Mouse (Mus musculus): ENCODE data around the gene Pfas.
A peak's percentile ranks its signal among the peaks of the same experiment; 100 is the strongest.
"Not testable (repeated sequence)": the region's sequence is repeated elsewhere in the genome, so short reads cannot be mapped to it uniquely, and the experiment has no call there.

Pfas gene

DNA sequence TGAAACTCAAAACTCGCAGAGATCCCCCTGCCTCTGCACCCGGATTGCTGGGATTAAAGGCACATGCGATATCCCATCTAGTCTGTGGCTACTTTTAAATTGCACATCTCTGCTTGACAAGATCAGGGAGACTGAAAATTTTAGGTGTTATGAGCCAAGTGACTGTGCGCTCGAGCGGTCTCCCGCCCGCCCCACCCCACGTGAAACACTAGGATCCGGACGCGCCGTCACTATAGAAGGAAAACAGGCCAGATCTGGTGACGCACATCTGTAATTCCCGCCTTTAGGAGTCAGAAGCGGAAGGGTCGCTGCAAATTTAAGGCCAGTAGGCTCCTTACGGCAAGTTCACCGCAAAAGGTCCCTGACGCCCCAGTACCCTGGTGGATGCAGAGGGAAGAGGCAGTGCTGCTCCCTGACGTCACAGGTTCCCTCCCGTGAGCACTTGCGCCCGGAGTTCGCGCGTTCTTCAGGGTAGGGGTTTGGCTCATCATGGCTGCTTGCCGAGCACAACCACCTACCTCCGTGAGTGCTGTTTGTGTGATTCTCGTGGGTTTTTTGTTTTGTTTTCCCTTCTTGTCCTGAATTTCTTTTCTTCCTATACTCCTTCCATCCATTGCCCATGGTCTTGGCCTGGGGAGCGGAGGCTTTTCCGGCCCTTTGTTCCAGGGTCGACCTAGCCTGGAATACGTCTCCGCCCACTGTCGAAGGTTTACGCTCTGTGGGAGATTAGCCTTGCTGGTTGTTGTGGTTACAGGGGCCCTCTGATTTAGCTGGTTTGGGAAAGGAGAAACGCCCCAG lies 7.6 kb upstream of the Pfas start, which contains the start of gene Ctc1:
TSS of gene Ctc1 (plus strand) at position 268 of the 798 bp plus-strand sequence.
- peak; percentile 98 for DNase-seq (ENCODE audit: low read depth)

DNA sequence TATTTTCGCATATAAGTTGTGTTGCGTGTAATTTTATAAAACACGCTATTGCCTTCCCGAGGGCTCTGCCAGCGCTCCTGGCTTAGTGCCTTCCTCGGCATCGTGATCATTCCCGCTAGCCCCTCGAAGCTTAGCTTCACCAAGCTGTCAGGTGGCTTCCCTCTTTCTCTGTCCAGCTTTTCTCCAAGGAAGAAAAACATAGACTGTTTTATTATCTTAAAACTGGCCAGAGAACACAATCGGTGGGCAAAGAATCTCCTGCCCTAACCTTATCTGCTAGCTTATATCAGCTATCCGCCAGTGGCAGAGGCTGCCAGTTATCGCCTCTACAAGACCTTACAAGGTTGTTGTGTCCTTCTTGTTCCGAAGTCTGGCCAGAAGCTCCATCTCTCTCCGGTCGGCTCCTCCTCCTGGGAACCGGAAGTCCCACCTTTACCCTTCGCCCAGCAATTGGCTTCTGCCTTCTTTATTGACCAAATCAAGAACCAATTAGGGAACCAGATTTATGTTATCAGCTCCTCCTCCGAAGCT lies 3.9 kb upstream of the Pfas start:
- DNase-seq (ENCODE audit: low read depth), result peak; percentile 96

GRCm38 (mm10) chr11:69011445-69011844 lies 3.2 kb upstream of the Pfas start:
- DNase-seq (ENCODE audit: low read depth), result peak; percentile 59

- no peak for DNase-seq (ENCODE audit: low read depth)
These were observed 2.4 kb upstream of the Pfas start for GRCm38 (mm10) chr11:69010400-69011323.

- DNase-seq (ENCODE audit: low read depth), result no peak
These were observed 1.2 kb upstream of the Pfas start for GRCm38 (mm10) chr11:69009508-69009907.

GRCm38 (mm10) chr11:69006575-69006974 lies 1.7 kb downstream of the Pfas start:
- not testable (repeated sequence) for DNase-seq (ENCODE audit: low read depth)

DNA sequence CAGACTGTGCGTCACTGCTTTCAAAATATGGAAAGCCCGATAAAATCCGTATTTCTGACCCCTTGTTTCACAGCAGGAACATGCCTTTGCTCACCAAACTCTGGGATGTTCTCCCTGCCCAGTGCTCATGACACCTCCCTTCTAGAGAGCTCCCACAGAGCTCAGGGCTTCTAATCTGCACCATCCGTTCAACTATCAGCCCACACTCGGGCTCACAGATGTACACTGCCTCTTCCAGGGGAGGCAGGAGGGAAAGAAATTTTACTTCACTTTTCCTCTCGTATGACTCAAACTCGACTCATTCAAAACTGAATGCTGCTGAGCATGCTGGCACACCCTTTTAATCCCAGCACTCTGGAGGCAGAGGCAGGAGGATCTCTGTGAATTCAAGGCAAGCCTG lies 3.1 kb downstream of the Pfas start:
- DNase-seq (ENCODE audit: low read depth), result peak; percentile 39

DNA sequence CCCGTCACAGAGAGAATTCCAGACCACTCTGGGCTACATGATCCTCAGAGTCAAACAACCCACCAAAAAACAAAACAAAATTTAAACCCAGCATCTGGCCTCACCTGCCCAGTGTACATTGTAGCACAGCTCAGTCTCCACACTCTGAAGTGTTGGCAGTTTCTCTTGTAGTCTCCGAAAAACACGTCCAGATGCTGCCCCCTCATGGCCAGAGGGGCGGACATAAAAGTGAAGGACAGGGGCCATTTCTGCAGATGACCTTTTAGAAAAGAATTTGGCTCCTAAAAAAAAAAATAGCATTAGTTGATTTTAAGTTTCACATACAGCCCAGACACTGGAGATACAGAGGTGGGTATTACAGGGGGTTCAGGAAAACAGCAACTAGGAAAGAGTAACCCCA lies 4.7 kb downstream of the Pfas start:
- DNase-seq (ENCODE audit: low read depth), result peak; percentile 59

DNA sequence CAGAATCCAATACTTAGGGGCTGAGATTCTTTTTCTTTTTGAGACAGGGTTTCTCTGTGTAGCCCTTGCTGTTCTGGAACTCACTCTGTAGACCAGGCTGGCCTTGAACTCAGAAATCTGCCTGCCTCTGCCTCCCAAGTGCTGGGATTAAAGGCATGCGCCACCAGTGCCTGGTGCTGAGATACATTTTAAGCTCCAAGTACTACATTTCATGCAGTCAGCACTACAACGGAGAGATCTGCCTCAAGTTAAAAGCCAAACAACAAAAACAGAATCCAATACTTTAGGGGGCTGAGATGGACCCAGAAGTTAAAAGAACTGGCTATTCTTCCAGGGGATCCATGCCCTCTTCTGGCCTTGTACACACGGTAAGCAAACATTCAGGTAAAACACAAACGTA lies 5.5 kb downstream of the Pfas start:
- not testable (repeated sequence) for DNase-seq (ENCODE audit: low read depth)

GRCm38 (mm10) chr11:68997080-68997479 lies 11.2 kb downstream of the Pfas start:
- DNase-seq (ENCODE audit: low read depth), result no peak

- DNase-seq (ENCODE audit: low read depth), result no peak
These were observed 13.9 kb downstream of the Pfas start for GRCm38 (mm10) chr11:68994377-68994776.

DNA sequence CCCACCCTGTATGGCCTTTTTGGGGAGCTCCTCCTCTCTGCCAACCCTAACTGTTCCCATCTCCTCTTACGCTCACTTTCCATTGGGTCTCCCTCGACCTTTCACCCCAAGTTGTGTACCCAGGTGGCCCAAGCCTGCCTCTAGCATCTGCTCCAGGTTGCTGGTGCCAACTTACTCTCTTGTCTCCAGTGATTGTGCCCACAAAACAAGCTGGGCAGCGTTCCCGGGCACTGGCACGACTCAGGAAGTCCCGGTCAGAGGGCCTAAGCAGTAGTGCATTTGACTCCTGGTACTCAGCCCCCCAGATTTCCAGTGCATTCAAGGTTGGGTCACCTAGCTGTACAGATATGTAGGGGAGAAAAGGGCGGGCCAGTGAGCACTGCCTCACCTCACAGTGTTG lies 15.1 kb downstream of the Pfas start:
- no peak for DNase-seq (ENCODE audit: low read depth)

DNA sequence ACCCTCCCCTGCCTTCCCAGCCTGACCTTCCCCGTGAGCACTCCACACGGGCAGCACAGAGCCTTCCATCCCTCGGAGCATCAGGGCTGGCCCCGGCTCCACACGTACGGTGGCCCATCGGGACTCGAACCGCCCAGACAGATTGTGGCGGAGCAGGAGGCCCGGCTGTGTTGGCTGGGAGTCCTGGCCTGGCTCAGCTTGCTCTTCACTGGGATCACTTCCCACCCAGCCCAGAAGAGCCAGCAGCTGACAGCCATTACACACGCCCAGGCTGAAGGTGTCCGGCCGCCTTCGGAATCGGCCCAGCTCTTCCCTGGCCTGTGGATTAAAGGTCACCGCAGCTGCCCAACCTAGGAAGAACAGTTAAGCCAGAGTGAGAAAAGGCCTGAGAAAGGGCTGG lies 19.9 kb downstream of the Pfas start:
- DNase-seq (ENCODE audit: low read depth), result no peak

GRCm38 (mm10) chr11:68987365-68987882 lies 20.8 kb downstream of the Pfas start:
- no peak for DNase-seq (ENCODE audit: low read depth)

- DNase-seq (ENCODE audit: low read depth), result peak; percentile 81
These were observed 25.5 kb downstream of the Pfas start for GRCm38 (mm10) chr11:68982639-68983369.

GRCm38 (mm10) chr11:68980919-68981318 lies 27.3 kb downstream of the Pfas start:
- DNase-seq (ENCODE audit: low read depth), result no peak

DNA sequence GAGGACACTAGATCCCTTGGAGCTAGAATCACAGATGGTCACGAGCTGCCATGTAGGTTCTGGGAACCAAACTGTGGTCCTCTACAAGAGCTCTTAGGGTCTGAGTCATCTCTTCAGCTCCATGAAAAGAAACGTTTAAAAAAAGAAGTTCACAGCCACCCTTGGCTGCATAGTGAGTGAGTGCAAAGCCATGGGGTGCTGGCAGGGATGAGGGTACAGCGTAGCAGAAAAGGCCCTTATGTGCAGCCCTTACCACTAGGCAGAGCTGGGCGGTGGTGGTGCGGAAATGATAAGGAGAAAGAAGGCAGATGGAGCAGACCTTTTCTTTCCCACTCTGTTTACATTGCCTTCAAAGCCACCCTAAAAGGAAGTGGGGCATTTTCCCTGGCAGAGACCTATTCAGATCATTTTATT lies 28.9 kb downstream of the Pfas start:
- peak; percentile 90 for DNase-seq (ENCODE audit: low read depth)

GRCm38 (mm10) chr11:68975601-68976000 lies 32.7 kb downstream of the Pfas start:
- no peak for DNase-seq (ENCODE audit: low read depth)

DNA sequence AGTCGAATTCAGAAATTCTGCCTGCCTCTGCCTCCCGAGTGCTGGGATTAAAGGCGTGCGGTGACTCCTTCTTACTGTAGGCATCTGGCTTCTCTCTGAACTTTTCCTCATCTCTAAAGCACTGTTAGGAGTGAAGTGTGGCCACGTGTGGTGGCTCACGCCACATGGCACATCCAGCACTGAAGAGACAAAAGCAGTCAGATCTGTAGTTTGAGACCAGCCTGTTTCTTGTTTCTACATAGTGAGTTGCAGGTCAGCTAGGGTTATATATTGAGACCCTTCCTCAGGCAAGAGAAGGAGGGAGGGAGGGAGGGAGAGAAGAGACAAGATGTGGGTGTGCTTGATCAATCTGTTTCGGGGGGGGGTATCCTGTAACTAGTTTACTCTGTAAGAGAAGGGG lies 33.2 kb downstream of the Pfas start, which contains the start of gene Rangrf:
TSS of gene Rangrf (minus strand) at position 101 of the 400 bp plus-strand sequence.
- DNase-seq (ENCODE audit: low read depth), result no peak

DNA sequence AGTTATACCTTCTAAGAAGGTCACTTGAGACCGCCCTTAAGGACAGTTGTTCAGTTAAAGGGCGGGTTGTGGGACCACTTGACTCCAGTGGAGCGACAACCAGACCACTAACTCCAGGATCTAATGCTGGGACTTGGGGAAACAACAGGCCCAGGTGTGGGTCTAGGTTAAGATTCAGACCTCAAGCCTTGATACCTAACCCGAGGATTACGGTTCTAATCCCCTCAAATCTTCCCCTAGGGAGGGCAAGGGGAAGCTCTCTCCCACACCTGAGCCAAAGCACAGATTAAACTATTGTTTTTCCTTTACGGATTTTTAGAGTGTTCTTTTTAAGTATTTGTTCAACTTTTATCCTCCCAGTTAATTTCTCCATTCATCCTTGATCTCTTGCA lies 34.2 kb downstream of the Pfas start:
- no peak for DNase-seq (ENCODE audit: low read depth)

DNA sequence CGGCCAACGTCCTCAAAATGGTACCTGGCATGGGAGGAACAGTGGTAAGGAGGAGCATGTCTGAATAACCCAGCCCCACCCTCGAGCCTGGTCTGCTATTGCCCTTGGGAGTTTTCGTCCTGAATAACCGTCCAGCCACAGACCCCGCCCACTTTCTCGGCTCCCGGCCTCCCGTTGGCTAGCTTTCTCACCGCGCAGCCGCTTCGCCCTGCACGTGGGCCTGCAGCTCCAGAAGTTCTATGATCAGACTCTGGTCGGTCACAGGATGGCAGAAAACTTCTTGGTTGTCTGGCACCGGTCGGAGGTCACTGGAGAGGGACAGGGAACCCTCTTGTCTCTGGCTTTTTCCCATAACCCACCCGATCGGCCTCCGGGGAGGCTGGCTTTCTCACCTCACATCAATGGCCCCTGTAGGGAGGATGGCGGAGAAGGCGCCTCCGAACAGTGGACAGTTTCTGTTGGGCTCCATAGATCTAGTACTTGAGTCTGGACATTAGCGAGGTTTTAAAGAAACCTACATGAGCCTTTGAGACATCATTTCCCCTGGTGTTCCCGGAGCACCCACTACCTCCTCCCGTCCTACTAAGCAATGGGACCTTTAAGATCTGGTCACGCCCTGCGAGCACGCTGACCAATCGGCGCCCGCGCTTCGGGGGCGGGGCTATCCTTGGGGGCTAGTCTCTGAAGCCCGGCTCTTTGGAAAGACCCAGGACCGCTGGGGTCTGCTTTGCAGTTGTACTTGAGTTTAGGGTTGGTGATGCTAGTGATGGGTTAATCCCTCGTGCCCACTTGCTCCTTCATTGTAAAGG lies 34.8 kb downstream of the Pfas start:
- DNase-seq (ENCODE audit: low read depth), result not testable (repeated sequence)
